ENCODE assay signal across 8 mouse cellular contexts in the genomic region with DNA sequence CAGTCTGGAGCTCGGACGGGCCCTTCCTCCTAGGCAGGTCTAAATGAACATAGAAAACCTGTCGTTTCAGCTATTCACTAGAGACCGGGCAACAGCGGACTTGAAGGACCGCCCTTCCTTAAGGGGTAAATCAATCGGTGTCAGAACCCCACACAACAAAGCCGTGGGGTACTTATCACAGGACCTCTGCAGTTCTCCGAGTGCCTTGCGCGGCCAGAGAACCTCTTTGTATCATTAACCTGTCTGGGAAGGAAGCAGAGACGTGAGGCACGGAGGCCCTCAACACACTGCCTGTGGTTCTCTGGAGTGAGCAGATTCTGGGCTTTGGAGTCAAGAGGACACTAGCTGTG. TPM values are rescaled to one million over a fixed set of nuclear protein-coding genes. Genes with fewer than 3 reads are reported as not detected.
A peak's percentile ranks its signal among the peaks of the same experiment; 100 is the strongest.
DNase-seq lines count a peak whose midpoint lies in the region; ATAC-seq lines count a peak whose summit lies in the region.

No protein-coding gene starts in this region.

- no peaks in the 10 kb centered on the region for H3K9me3 ChIP-seq in neural tube, embryonic 15.5 days (replicated peaks)

- H3K36me3 ChIP-seq in neural tube, embryonic 15.5 days: peaks cover 16% of the 10 kb centered on the region; the same call in 1 of the 2 replicates

- H3K9ac ChIP-seq in neural tube, embryonic 15.5 days (replicated peaks): peak overlapping the region; percentile 78

- H3K27ac ChIP-seq in neural tube, embryonic 15.5 days (replicated peaks): peak overlapping the region; percentile 85

- WGBS in neural tube, embryonic 15.5 days: under 1% methylated on average over 13 of the region's 13 CpGs

- H3K4me1 ChIP-seq in neural tube, embryonic 15.5 days: peaks cover 36% of the 10 kb centered on the region

- peak; percentile 2; the same call in 1 of the 2 replicates for ATAC-seq in neural tube, embryonic 15.5 days (ENCODE audit: low FRiP score)

- H3K4me3 ChIP-seq in neural tube, embryonic 15.5 days (replicated peaks): peak overlapping the region; percentile 68

- H3K4me2 ChIP-seq in neural tube, embryonic 15.5 days: peak overlapping the region; percentile 96

- H3K27me3 ChIP-seq in neural tube, embryonic 15.5 days (replicated peaks): no peaks in the 10 kb centered on the region

- peak; percentile 7 for DNase-seq in gastrocnemius, adult 18-20 months (ENCODE audit: low spot score)
- DNase-seq in gastrocnemius, postnatal 4 days (ENCODE audit: low spot score in 2 of 2): no peak
- DNase-seq in thymus, postnatal 4 days: peak; percentile 57
- no peak for DNase-seq in thymus, postnatal 25 days
- peak; percentile 44 for DNase-seq in liver
- DNase-seq in cerebellum, postnatal 4 days (ENCODE audit: low spot score in 2 of 2): no peak
- DNase-seq in left cerebral cortex, adult 9 months (ENCODE audit: low spot score in 2 of 2): no peak

RNA-seq across cellular contexts. Expression of a gene that starts 0.6 kb away (rescaled TPM):
- 10 to 100 TPM; 18.9 to 20.1 TPM for total RNA-seq in gastrocnemius, adult 18-20 months (2021)
- 10 to 100 TPM; 33.6 to 34.3 TPM for total RNA-seq in gastrocnemius, postnatal 4 days (2021)
- 38.2 and 44.6 TPM in 2 replicates for polyA plus RNA-seq in neural tube, embryonic 15.5 days (2015; fragmentation: Nextera tagmentation; extraction: Ambion mirVana)

RNA-seq across cellular contexts. Expression of a gene that starts 0.7 kb away (rescaled TPM):
- total RNA-seq in gastrocnemius, adult 18-20 months (2021): 10 to 100 TPM; 12.6 to 12.7 TPM
- 10 to 100 TPM in 1 of 2 experiments, 1 to 10 TPM in 1; 9.3 to 10.6 TPM for total RNA-seq in gastrocnemius, postnatal 4 days (2021)
- 20.0 and 22.0 TPM in 2 replicates for polyA plus RNA-seq in neural tube, embryonic 15.5 days (2015; fragmentation: Nextera tagmentation; extraction: Ambion mirVana)

RNA-seq across cellular contexts. Expression of a gene that starts 35.1 kb away (rescaled TPM):
- total RNA-seq in gastrocnemius, adult 18-20 months (2021): 1 to 10 TPM; 4.7 to 7.9 TPM
- total RNA-seq in gastrocnemius, postnatal 4 days (2021): 10 to 100 TPM; 44.8 to 49.2 TPM
- 141 and 152 TPM in 2 replicates for polyA plus RNA-seq in neural tube, embryonic 15.5 days (2015; fragmentation: Nextera tagmentation; extraction: Ambion mirVana)

RNA-seq across cellular contexts. Expression of a gene that starts 43.7 kb away (rescaled TPM):
- total RNA-seq in gastrocnemius, adult 18-20 months (2021): not detected
- total RNA-seq in gastrocnemius, postnatal 4 days (2021): under 1 TPM in 1 of 2 experiments, not detected in 1; 0.49 TPM
- not detected in 2 replicates for polyA plus RNA-seq in neural tube, embryonic 15.5 days (2015; fragmentation: Nextera tagmentation; extraction: Ambion mirVana)

Comparison
In these comparisons a context has a peak if more than half of its experiments do, and no peak if none do; other contexts are left out.
1. DNase-seq: peak in gastrocnemius, adult 18-20 months (single experiment), thymus, postnatal 4 days (single experiment) and liver (single experiment); none in gastrocnemius, postnatal 4 days (0 of 2), thymus, postnatal 25 days (single experiment), cerebellum, postnatal 4 days (0 of 2) and left cerebral cortex, adult 9 months (0 of 2).
2. RNA of a gene that starts 35.1 kb away (total RNA-seq): 44.8 to 49.2 TPM in gastrocnemius, postnatal 4 days; 4.7 to 7.9 TPM in gastrocnemius, adult 18-20 months; every median in the first group is over 4 times any median in the second.